Mouse (Mus musculus): ENCODE measurements around the gene Muc5ac. TPM values are rescaled to one million over a fixed set of nuclear protein-coding genes. Genes with fewer than 3 reads are reported as not detected.
"Not testable (repeated sequence)": the region's sequence is repeated elsewhere in the genome, so short reads cannot be mapped to it uniquely, and the experiment has no call there.

Gene Muc5ac
- total RNA-seq (2021) = not detected

- no peak for DNase-seq
Observed at GRCm38 (mm10) chr7:141788677-141789452, at the start of gene Muc5ac. Muc5ac (plus strand) TSS chr7:141788972.

- no peak for DNase-seq
Observed at GRCm38 (mm10) chr7:141747451-141748100, 41.2 kb upstream of the Muc5ac start.

GRCm38 (mm10) chr7:141752513-141752912 is 36.3 kb upstream of the Muc5ac start:
- DNase-seq = no peak

- peak; percentile 48 to 66 for DNase-seq
Observed at GRCm38 (mm10) chr7:141755831-141756230, 32.9 kb upstream of the Muc5ac start.

GRCm38 (mm10) chr7:141758291-141758690 is 30.5 kb upstream of the Muc5ac start:
- no peak for DNase-seq

GRCm38 (mm10) chr7:141770521-141770920 is 18.3 kb upstream of the Muc5ac start:
- no peak for DNase-seq

- no peak for DNase-seq
Observed at GRCm38 (mm10) chr7:141770988-141771387, 17.8 kb upstream of the Muc5ac start.

GRCm38 (mm10) chr7:141772058-141772557 is 16.7 kb upstream of the Muc5ac start:
- DNase-seq = no peak

GRCm38 (mm10) chr7:141774855-141775254 is 13.9 kb upstream of the Muc5ac start:
- no peak for DNase-seq

- no peak for DNase-seq
Observed at GRCm38 (mm10) chr7:141776199-141776598, 12.6 kb upstream of the Muc5ac start.

- no peak for DNase-seq
Observed at GRCm38 (mm10) chr7:141794251-141794650, 5.5 kb downstream of the Muc5ac start.

GRCm38 (mm10) chr7:141803206-141803605 is 14.4 kb downstream of the Muc5ac start:
- DNase-seq = no peak

GRCm38 (mm10) chr7:141805384-141805783 is 16.6 kb downstream of the Muc5ac start:
- DNase-seq = peak; percentile 47 to 57

GRCm38 (mm10) chr7:141807823-141808222 is 19.1 kb downstream of the Muc5ac start:
- not testable (repeated sequence) for DNase-seq

- not testable (repeated sequence) for DNase-seq
Observed at GRCm38 (mm10) chr7:141809933-141810332, 21.2 kb downstream of the Muc5ac start.

- no peak for DNase-seq
Observed at GRCm38 (mm10) chr7:141813321-141813720, 24.5 kb downstream of the Muc5ac start.

- no peak for DNase-seq
Observed at GRCm38 (mm10) chr7:141815361-141815760, 26.6 kb downstream of the Muc5ac start.

- DNase-seq = no peak
Observed at GRCm38 (mm10) chr7:141817355-141818075, 28.7 kb downstream of the Muc5ac start.

GRCm38 (mm10) chr7:141818267-141818666 is 29.5 kb downstream of the Muc5ac start:
- no peak for DNase-seq

- DNase-seq = no peak
Observed at GRCm38 (mm10) chr7:141822582-141823261, 34.0 kb downstream of the Muc5ac start.

GRCm38 (mm10) chr7:141823699-141824098 is 34.9 kb downstream of the Muc5ac start:
- no peak for DNase-seq

- DNase-seq = no peak
Observed at GRCm38 (mm10) chr7:141824398-141824797, 35.6 kb downstream of the Muc5ac start.

Data from layer of hippocampus, postnatal 36 days (tissue).